Mouse (Mus musculus): ENCODE measurements around the gene Kif2b. TPM values are rescaled to one million over a fixed set of nuclear protein-coding genes. Genes with fewer than 3 reads are reported as not detected.
A peak's percentile ranks its signal among the peaks of the same experiment; 100 is the strongest.

The Kif2b gene
- total RNA-seq (2021), result not detected

GRCm38 (mm10) chr11:91577317-91577716, at the start of gene Kif2b:
TSS of gene Kif2b (minus strand) at chr11:91577558.
- no peak for DNase-seq

GRCm38 (mm10) chr11:91593088-91593487, 15.7 kb upstream of the Kif2b start:
- no peak for DNase-seq

GRCm38 (mm10) chr11:91576856-91577255, 502 bp downstream of the Kif2b start:
- DNase-seq, result no peak

- DNase-seq, result peak; percentile 34
Observed at GRCm38 (mm10) chr11:91575406-91575805, 2.0 kb downstream of the Kif2b start.

- DNase-seq, result no peak
Observed at GRCm38 (mm10) chr11:91574477-91574876, 2.9 kb downstream of the Kif2b start.

GRCm38 (mm10) chr11:91530737-91531136, 46.6 kb downstream of the Kif2b start:
- DNase-seq, result no peak

Measured in heart, postnatal 4 days (tissue).